Mouse (Mus musculus): ENCODE results near the gene Mfsd12. TPM values are rescaled to one million over a fixed set of nuclear protein-coding genes. Genes with fewer than 3 reads are reported as not detected.

Gene Mfsd12
- polyA plus RNA-seq, 1 experiment: 86.2 TPM

DNA sequence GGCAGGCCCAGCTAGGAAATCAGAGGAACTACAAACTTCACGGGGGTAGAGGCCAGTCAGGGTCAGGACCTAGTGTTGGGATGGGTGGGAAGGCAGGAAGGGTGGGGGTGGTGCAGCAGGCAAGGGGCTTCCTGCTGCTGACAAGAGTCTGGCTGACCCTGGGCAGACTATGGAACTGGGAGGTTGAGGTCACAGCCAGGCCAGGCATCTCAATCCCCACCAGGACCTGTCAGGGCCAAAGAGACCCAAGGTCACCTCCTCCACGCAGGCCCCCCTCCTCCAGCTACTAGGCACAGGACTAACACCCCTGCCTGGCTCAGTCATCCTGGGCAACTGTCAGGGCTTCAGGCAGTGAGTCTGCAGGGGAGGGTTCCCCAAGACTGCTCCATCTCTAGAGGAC lies 29.3 kb upstream of the Mfsd12 start:
- H3K4me3 ChIP-seq (ENCODE audit: insufficient read depth, low read length): no peak overlapping the region
- peaks cover 3% of the 10 kb centered on the region for H3K4me1 ChIP-seq (ENCODE audit: control insufficient read depth, insufficient read depth, low read length)
- TF ChIP-seq POLR2A (IDR thresholded peaks at IDR 0.05; ENCODE audit: borderline replicate concordance, low read depth, low read length): no peak
- no peak for TF ChIP-seq CTCF (IDR thresholded peaks at IDR 0.05; ENCODE audit: low read depth, low read length)
- no peak overlapping the region for H3K27ac ChIP-seq (ENCODE audit: insufficient read depth, low read depth, low read length)

DNA sequence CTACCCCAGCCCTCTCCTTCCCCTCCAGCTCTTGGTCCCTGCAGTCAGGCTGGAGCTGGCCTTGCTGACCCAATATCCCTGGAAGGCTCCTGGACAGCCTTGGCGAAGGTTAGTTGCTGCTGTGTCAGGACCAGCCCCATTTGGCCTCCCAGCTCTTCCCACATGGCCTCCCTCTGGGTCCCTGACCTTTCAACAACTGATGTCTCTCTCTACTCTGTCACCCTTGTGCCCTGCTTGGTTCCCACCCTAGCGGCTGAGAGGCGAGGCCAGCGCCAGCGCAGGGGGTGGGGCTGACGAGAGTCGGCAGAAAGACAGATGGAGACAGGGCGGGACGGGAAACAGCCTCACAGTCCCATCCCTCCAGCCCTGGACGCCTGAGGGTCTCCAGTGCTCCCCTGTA lies 28.9 kb upstream of the Mfsd12 start, which contains the start of gene Tbxa2r:
Gene Tbxa2r (plus strand): TSS at position 346 of the 400 bp plus-strand sequence.
- Histone ChIP-seq H3K4me3 (ENCODE audit: insufficient read depth, low read length) (no peak within 1 kb of the TSS), H3K27ac (ENCODE audit: insufficient read depth, low read depth, low read length) (no peak within 1 kb of the TSS), H3K4me1 (ENCODE audit: control insufficient read depth, insufficient read depth, low read length) (peaks cover 3% of the 10 kb centered on the region)
- no peak for TF ChIP-seq CTCF (IDR thresholded peaks at IDR 0.05; ENCODE audit: low read depth, low read length)
- TF ChIP-seq POLR2A (IDR thresholded peaks at IDR 0.05; ENCODE audit: borderline replicate concordance, low read depth, low read length): no peak

DNA sequence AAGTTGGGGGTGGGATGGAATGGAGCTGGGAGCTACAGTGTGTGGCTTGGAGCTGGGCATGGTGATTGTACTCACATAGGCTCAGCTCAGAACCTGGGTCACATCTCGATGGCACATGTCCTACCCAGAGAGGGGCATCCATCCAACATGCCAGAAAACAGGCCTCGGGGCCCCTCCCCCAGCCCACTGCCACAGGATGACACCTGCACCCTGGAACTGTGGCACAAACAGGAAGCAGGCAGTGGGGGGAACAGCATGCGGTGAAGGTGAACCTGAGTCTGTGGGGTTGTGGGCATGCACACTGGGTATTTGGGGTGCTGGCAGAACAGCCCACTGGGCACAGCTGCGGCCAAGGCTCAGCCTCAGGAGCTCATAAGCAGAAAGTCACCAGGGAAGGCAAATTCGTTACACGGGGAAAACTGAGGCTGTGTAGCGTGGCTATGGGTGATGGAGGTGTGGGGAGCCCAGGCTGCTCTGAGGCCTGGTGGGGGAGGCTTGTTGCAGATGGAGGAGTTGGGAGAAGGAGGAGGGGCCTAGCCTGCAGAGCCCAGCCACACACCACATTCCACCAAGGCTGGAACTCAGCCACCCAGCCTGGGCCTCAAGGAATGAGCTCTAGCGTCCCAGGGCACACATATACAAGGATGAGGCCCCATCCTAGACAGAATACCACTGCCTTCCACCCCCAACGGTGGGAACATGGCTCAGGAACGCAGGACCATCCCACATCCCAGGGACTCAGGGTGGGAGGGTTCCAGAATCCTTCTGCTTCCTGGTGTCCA lies 27.9 kb upstream of the Mfsd12 start:
- Histone ChIP-seq H3K4me1 (ENCODE audit: control insufficient read depth, insufficient read depth, low read length) (peaks cover 3% of the 10 kb centered on the region), H3K4me3 (ENCODE audit: insufficient read depth, low read length) (no peak overlapping the region), H3K27ac (ENCODE audit: insufficient read depth, low read depth, low read length) (no peak overlapping the region)
- no peak for TF ChIP-seq CTCF (IDR thresholded peaks at IDR 0.05; ENCODE audit: low read depth, low read length)
- no peak for TF ChIP-seq POLR2A (IDR thresholded peaks at IDR 0.05; ENCODE audit: borderline replicate concordance, low read depth, low read length)

DNA sequence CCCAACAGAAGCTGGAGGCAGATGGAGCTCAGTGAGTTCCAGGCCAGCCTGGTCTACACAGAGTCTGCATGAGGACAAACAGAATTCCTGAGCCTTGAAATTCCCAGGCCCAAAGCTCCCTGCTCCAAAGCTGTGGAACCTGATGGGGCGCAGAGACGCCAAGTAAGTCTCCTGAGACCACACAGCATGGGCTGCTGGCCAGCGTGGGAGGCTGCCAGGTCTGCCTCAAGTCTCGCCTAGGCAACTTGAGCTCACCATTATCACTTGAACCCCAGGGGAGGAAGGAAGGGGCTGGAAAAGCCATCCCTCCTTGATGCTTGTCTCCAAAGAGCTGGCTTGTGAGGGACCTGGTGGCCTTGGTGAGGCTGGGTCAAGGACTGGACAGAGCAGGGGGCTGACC lies 27.3 kb upstream of the Mfsd12 start:
- Histone ChIP-seq H3K4me1 (ENCODE audit: control insufficient read depth, insufficient read depth, low read length) (peaks cover 3% of the 10 kb centered on the region), H3K4me3 (ENCODE audit: insufficient read depth, low read length) (no peak overlapping the region), H3K27ac (ENCODE audit: insufficient read depth, low read depth, low read length) (no peak overlapping the region)
- TF ChIP-seq CTCF (IDR thresholded peaks at IDR 0.05; ENCODE audit: low read depth, low read length) (no peak), POLR2A (IDR thresholded peaks at IDR 0.05; ENCODE audit: borderline replicate concordance, low read depth, low read length) (no peak)

DNA sequence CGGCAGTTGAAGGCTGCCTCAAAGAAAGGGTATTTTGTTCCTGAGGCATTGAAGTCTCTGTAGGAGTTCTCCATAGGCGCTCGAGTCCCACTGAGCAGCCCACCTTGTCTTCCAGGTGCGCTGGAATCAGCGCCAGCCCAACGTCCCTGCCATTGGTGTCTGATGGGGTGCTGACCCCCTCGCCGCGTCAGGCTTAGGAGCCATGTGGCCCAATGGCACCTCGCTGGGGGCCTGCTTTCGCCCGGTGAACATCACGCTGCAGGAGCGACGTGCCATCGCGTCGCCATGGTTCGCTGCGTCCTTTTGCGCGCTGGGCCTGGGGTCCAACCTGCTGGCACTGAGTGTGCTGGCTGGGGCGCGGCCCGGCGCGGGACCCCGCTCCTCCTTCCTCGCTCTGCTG lies 25.0 kb upstream of the Mfsd12 start:
- H3K4me1 ChIP-seq (ENCODE audit: control insufficient read depth, insufficient read depth, low read length): peaks cover 3% of the 10 kb centered on the region
- TF ChIP-seq POLR2A (IDR thresholded peaks at IDR 0.05; ENCODE audit: borderline replicate concordance, low read depth, low read length) (no peak), CTCF (IDR thresholded peaks at IDR 0.05; ENCODE audit: low read depth, low read length) (no peak)
- no peak overlapping the region for H3K4me3 ChIP-seq (ENCODE audit: insufficient read depth, low read length)
- no peak overlapping the region for H3K27ac ChIP-seq (ENCODE audit: insufficient read depth, low read depth, low read length)

DNA sequence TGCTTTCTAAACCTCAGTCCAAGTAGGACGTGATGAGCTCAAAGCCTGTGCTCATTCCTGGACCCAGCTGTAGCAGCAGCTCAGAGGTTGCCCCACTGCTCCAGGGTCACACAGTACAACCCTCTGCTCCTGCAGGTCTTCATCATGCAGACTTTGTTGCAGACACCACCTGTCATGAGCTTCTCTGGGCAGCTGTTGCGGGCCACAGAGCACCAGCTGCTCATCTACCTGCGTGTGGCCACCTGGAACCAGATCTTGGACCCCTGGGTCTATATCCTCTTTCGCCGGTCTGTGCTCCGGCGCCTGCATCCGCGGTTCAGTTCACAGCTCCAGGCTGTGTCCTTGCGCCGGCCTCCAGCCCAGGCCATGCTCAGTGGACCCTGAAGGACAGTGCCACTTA lies 23.0 kb upstream of the Mfsd12 start:
- TF ChIP-seq POLR2A (IDR thresholded peaks at IDR 0.05; ENCODE audit: borderline replicate concordance, low read depth, low read length) (no peak), CTCF (IDR thresholded peaks at IDR 0.05; ENCODE audit: low read depth, low read length) (no peak)
- H3K27ac ChIP-seq (ENCODE audit: insufficient read depth, low read depth, low read length): no peak overlapping the region
- no peak overlapping the region for H3K4me3 ChIP-seq (ENCODE audit: insufficient read depth, low read length)
- H3K4me1 ChIP-seq (ENCODE audit: control insufficient read depth, insufficient read depth, low read length): peaks cover 3% of the 10 kb centered on the region

DNA sequence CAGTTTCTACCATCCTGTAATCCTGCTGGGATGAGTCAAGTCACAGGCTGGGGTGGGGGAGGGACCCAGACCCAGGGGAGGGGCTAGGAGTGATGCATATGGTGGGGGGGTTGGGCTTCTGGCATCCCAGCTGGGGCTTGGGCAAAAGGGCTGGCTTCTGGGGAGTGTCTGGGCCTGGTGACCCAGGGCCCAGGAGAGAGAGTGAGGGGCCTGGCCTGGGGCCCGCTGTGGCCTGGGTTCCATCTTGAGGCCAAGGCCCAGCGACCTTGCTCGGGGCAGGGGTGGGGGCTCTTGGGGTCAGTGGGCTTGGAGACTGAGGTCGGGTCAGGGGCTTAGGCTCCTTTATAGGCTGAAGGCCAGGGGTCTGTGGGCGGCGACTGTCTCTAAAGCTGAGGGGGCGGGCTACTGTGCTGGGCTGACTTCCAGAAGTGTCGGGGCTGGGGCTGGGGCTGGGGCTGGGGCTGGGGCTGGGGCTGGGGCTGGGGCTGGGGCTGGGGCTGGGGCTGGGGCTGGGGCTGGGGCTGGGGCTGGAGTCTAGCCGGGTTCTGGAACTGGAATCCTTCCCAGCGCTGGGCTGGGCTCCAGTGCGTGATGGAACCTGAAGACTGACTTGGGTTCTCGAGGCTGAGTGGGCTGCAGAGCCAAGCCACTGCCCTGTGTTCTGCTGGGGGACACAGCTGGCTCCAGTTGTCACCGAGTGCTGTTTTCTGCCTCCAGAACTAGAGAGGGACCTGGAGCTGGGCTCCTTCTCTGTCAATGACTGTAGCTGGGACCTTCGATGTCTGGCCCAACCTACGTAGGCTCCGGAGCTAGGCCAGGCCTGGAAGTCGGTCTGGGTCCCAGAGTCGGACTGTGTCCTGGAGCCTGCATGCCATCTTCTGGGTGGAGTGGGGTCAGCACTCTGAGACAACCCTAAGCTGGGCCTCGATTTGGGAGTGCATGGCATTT lies 21.6 kb upstream of the Mfsd12 start:
- peaks cover 3% of the 10 kb centered on the region for H3K4me1 ChIP-seq (ENCODE audit: control insufficient read depth, insufficient read depth, low read length)
- H3K27ac ChIP-seq (ENCODE audit: insufficient read depth, low read depth, low read length): no peak overlapping the region
- no peak overlapping the region for H3K4me3 ChIP-seq (ENCODE audit: insufficient read depth, low read length)
- TF ChIP-seq CTCF (IDR thresholded peaks at IDR 0.05; ENCODE audit: low read depth, low read length) (no peak), POLR2A (IDR thresholded peaks at IDR 0.05; ENCODE audit: borderline replicate concordance, low read depth, low read length) (no peak)

DNA sequence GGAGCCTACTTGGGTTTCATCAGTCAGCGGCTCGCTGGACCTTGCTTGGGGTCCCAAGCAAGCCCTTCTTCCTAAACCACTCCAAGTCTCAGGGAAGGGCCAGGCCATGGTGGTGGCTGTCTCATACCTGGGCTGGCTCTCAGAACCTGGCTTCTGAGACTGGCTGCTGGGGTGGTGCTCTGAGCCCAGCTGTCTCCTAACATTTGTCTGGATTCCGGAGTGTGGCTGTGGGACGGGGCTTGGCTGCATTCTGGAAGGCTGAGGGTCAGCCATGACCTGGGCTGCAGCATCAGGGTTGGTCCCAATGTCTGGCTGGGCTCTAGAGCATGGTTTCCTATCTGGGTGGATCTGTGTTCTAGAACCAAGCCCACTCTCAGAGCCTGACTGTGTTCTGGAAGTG lies 20.7 kb upstream of the Mfsd12 start:
- Histone ChIP-seq H3K27ac (ENCODE audit: insufficient read depth, low read depth, low read length) (no peak overlapping the region), H3K4me3 (ENCODE audit: insufficient read depth, low read length) (no peak overlapping the region), H3K4me1 (ENCODE audit: control insufficient read depth, insufficient read depth, low read length) (peaks cover 3% of the 10 kb centered on the region)
- TF ChIP-seq CTCF (IDR thresholded peaks at IDR 0.05; ENCODE audit: low read depth, low read length): no peak
- TF ChIP-seq POLR2A (IDR thresholded peaks at IDR 0.05; ENCODE audit: borderline replicate concordance, low read depth, low read length): no peak

DNA sequence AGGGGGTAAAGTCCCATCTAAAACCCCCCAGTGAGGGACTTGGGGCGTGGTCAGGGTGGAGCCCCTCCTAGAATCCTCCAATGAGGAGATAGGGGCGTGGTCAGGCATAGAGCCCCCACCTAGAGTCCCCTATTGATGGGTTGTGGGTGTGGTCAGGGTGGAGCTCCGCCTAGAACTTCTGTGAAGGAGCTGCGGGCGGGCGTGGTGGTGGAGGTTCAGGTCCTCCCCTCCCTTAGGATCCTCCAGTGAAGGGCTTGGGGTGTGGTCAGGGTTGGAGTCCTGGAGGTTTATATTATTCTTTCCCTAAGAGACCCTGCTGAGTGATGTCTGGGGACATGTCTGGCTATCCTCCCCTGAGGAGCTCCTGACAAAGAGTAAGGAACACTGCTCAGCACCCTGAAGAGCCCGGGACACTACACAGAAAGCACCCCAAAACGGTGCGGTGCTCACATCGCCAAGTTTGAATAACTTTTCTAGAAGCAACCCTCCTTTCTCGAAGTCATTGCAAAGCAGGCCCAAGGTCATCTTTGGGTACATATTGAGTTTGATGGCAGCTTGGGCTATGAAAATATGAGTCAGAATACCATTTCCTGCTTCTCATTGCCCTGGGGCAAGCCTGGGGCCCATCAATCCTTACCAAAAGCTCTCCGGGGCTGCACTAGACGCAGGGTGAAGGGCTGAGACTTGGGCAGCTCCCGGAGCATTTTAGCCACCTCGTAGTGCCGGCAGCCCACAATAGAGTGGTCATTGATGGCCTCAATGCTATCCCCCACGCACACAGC lies 16.5 kb upstream of the Mfsd12 start:
- peaks cover 3% of the 10 kb centered on the region; the same call in 1 of the 2 replicates for H3K4me1 ChIP-seq (ENCODE audit: control insufficient read depth, insufficient read depth, low read length)
- H3K4me3 ChIP-seq (ENCODE audit: insufficient read depth, low read length): no peak overlapping the region
- H3K27ac ChIP-seq (ENCODE audit: insufficient read depth, low read depth, low read length): no peak overlapping the region
- TF ChIP-seq POLR2A (IDR thresholded peaks at IDR 0.05; ENCODE audit: borderline replicate concordance, low read depth, low read length): no peak
- no peak for TF ChIP-seq CTCF (IDR thresholded peaks at IDR 0.05; ENCODE audit: low read depth, low read length)

Data from bone marrow macrophage, adult 2 months (primary cell).